Mouse (Mus musculus) adrenal gland, adult (tissue): ENCODE measurements at regions not wholly inside any gene's neighbourhood (a gene's known extent, or its start where the extent isn't known, plus 50 kb on each side); places are given as distances from the start of the nearest gene placed in this dataset.

Source experiments
- DNase-seq, 2 experiments: peaks; one replicate each; pipeline ENCODE4 v3.0.0; 2022 to 2023; ENCODE audit warnings: low spot score in 1 of 2; ENCODE audit not compliant: inconsistent age in 2 of 2

- DNase-seq, result no peak
These were observed 477.4 kb upstream of the Diaph2 start for GRCm38 (mm10) chrX:129272135-129272534.

DNA sequence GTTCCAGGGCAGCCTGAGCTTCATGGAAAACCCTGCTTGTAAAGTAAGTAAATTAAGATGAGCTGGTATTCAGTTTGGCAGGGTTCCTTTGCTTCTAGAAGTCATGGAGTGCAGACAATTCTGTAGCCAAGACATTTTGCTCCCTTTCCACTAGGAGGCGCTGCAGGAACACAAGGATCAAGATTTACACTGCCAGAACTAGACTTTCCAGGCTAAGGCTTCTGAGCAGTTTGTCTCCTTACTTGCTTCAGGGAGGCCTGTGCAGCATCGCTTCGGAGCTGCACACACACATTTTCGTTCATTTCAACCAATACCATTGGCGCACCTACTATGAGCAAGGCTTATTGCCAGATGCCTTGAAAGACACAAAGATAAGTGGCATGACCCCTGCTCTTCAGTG, 445.6 kb upstream of the Diaph2 start:
- peak; percentile 40 to 80 for DNase-seq

GRCm38 (mm10) chrX:129309380-129309779, 440.2 kb upstream of the Diaph2 start:
- peak in 1 of 2 experiments; percentile 34 for DNase-seq

DNA sequence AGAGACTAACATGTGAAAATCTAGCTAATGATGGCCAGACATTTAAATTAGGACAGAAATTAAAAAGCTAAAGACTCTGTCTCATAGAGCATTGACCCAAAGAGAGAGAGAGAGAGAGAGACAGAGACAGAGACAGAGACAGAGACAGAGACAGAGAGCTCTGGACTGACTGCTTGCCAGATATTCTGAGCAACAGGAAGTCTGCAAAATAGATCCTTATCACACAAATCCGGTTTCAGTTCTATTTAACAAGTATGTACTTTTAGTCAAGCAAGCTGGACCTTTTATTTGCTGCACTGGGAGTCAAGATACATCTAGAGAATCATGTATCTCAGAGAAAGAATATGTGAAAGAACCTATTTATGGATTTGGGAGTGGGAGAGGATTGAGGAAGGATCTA, 420.1 kb upstream of the Diaph2 start:
- DNase-seq, result no peak

- DNase-seq, result no peak
These were observed 416.7 kb upstream of the Diaph2 start for GRCm38 (mm10) chrX:129332810-129333209.
